Mouse (Mus musculus) adrenal gland, postnatal 4 days (tissue): ENCODE data around the gene Cdh11. TPM values are rescaled to one million over a fixed set of nuclear protein-coding genes. Genes with fewer than 3 reads are reported as not detected.
"Not testable (repeated sequence)": the region's sequence is repeated elsewhere in the genome, so short reads cannot be mapped to it uniquely, and the experiment has no call there.

Experiments
- DNase-seq, 2 experiments: peaks; one replicate each; pipeline ENCODE4 v3.0.0; 2021 to 2022; ENCODE audit warnings: low spot score in 2 of 2, mixed read lengths in 2 of 2
- microRNA-seq: library from miRNA; unstranded; fragments of <30 nt; microRNA quantifications from one replicate; pipeline ENCODE4 v1.2.0, GENCODE M21; 2021
- total RNA-seq, 2 experiments: library from RNA; stranded (reverse); gene quantifications; 2 replicates each; pipeline ENCODE4 v1.2.3; 2021

Cdh11 gene
- total RNA-seq, 2 experiments from 2014 or later, result 61.3 to 80.2 TPM

GRCm38 (mm10) chr8:102725496-102725895 is 59.9 kb downstream of the Cdh11 start:
- DNase-seq, result no peak

- DNase-seq, result no peak
These were observed 69.5 kb downstream of the Cdh11 start for GRCm38 (mm10) chr8:102715956-102716355.

GRCm38 (mm10) chr8:102707305-102707704 is 78.1 kb downstream of the Cdh11 start:
- no peak for DNase-seq

- no peak for DNase-seq
These were observed 80.0 kb downstream of the Cdh11 start for GRCm38 (mm10) chr8:102705376-102705905.

- DNase-seq, result no peak
These were observed 85.2 kb downstream of the Cdh11 start for GRCm38 (mm10) chr8:102700245-102700644.

GRCm38 (mm10) chr8:102698232-102698837 is 87.1 kb downstream of the Cdh11 start:
- DNase-seq, result no peak

- DNase-seq, result no peak
These were observed 92.0 kb downstream of the Cdh11 start for GRCm38 (mm10) chr8:102693465-102693864.

GRCm38 (mm10) chr8:102685491-102685890 is 100.0 kb downstream of the Cdh11 start:
- not testable (repeated sequence) for DNase-seq

GRCm38 (mm10) chr8:102685023-102685422 is 100.4 kb downstream of the Cdh11 start:
- no peak for DNase-seq

- DNase-seq, result no peak
These were observed 108.3 kb downstream of the Cdh11 start for GRCm38 (mm10) chr8:102677148-102677547.

GRCm38 (mm10) chr8:102664561-102664960 is 120.9 kb downstream of the Cdh11 start:
- not testable (repeated sequence) for DNase-seq

GRCm38 (mm10) chr8:102656529-102656928 is 128.9 kb downstream of the Cdh11 start:
- DNase-seq, result no peak

- no peak for DNase-seq
These were observed 133.5 kb downstream of the Cdh11 start for GRCm38 (mm10) chr8:102651964-102652363.

- no peak for DNase-seq
These were observed 158.3 kb downstream of the Cdh11 start for GRCm38 (mm10) chr8:102627151-102627550.

- no peak for DNase-seq
These were observed 173.3 kb downstream of the Cdh11 start for GRCm38 (mm10) chr8:102612146-102612545.

- no peak for DNase-seq
These were observed 184.1 kb downstream of the Cdh11 start for GRCm38 (mm10) chr8:102601327-102601726.

- peak; percentile 16 to 52 for DNase-seq
These were observed 188.9 kb downstream of the Cdh11 start for GRCm38 (mm10) chr8:102596523-102596922.

GRCm38 (mm10) chr8:102593899-102594298 is 191.5 kb downstream of the Cdh11 start:
- DNase-seq, result no peak

Small RNA genes lying within 50 kb of the gene (microRNA-seq; reads per million reads assigned to microRNA genes)
- gene Gm26301, result not detected
